Mouse (Mus musculus) MEL-GATA-1-ER (cell line): Measurements from ENCODE around the gene Lypd6b.

Experiments used
- DNase-seq: peaks from one replicate; pipeline ENCODE4 v3.0.0-alpha.2; 2012; ENCODE audit warnings: low read depth; ENCODE audit errors: extremely low read depth

The Lypd6b gene

GRCm38 (mm10) chr2:49869044-49869443 lies 81.6 kb downstream of the Lypd6b start:
- DNase-seq: no peak

- peak; percentile 82 for DNase-seq
Observed at GRCm38 (mm10) chr2:49869782-49870514, 82.5 kb downstream of the Lypd6b start.

- DNase-seq: no peak
Observed at GRCm38 (mm10) chr2:49871012-49871411, 83.5 kb downstream of the Lypd6b start.

GRCm38 (mm10) chr2:49880507-49880906 lies 93.0 kb downstream of the Lypd6b start:
- DNase-seq: no peak

- DNase-seq: no peak
Observed at GRCm38 (mm10) chr2:49881002-49881401, 93.5 kb downstream of the Lypd6b start.

GRCm38 (mm10) chr2:49882461-49882860 lies 95.0 kb downstream of the Lypd6b start:
- DNase-seq: no peak

GRCm38 (mm10) chr2:49883990-49884389 lies 96.5 kb downstream of the Lypd6b start:
- no peak for DNase-seq

GRCm38 (mm10) chr2:49886209-49886608 lies 98.7 kb downstream of the Lypd6b start:
- DNase-seq: no peak

- DNase-seq: no peak
Observed at GRCm38 (mm10) chr2:49888346-49888745, 100.9 kb downstream of the Lypd6b start.

GRCm38 (mm10) chr2:49890727-49891126 lies 103.2 kb downstream of the Lypd6b start:
- no peak for DNase-seq

- no peak for DNase-seq
Observed at GRCm38 (mm10) chr2:49909838-49910407, 122.4 kb downstream of the Lypd6b start.

GRCm38 (mm10) chr2:49911296-49912034 lies 124.0 kb downstream of the Lypd6b start:
- DNase-seq: no peak

GRCm38 (mm10) chr2:49912261-49912895 lies 124.9 kb downstream of the Lypd6b start:
- no peak for DNase-seq

- no peak for DNase-seq
Observed at GRCm38 (mm10) chr2:49917489-49917888, 130.0 kb downstream of the Lypd6b start.

- no peak for DNase-seq
Observed at GRCm38 (mm10) chr2:49918132-49918531, 130.6 kb downstream of the Lypd6b start.

- no peak for DNase-seq
Observed at GRCm38 (mm10) chr2:49918692-49919091, 131.2 kb downstream of the Lypd6b start.

GRCm38 (mm10) chr2:49921948-49922347 lies 134.5 kb downstream of the Lypd6b start:
- no peak for DNase-seq

GRCm38 (mm10) chr2:49922810-49923209 lies 135.3 kb downstream of the Lypd6b start:
- DNase-seq: no peak

- no peak for DNase-seq
Observed at GRCm38 (mm10) chr2:49926186-49926585, 138.7 kb downstream of the Lypd6b start.

- no peak for DNase-seq
Observed at GRCm38 (mm10) chr2:49927362-49927761, 139.9 kb downstream of the Lypd6b start.

GRCm38 (mm10) chr2:49929931-49930330 lies 142.4 kb downstream of the Lypd6b start:
- DNase-seq: no peak

GRCm38 (mm10) chr2:49937621-49938020 lies 150.1 kb downstream of the Lypd6b start:
- no peak for DNase-seq
